Mouse (Mus musculus) liver, embryonic 16.5 days (tissue): Measurements from ENCODE around the gene Kcnn4. TPM values are rescaled to one million over a fixed set of nuclear protein-coding genes. Genes with fewer than 3 reads are reported as not detected.

Experiments
- ATAC-seq: fragments of 200-750 bp; cut with Nextera tagmentation; 2 replicates; pipeline ENCODE4 v1.8.0; 2017; ENCODE audit warnings: low read depth, mild to moderate bottlenecking, moderate number of reproducible peaks, moderate library complexity
- H3K27ac ChIP-seq: fragments of 300-500 bp; sonication (generic); 2 replicates; pipeline ENCODE4 v1.5.1; 2014; ENCODE audit warnings: mild to moderate bottlenecking, low read length
- H3K27me3 ChIP-seq: fragments of 300-500 bp; sonication (generic); 2 replicates; pipeline ENCODE4 v1.6.1; 2014; ENCODE audit warnings: low read depth, low read length, mixed read lengths; ENCODE audit not compliant: control insufficient read depth, insufficient read depth
- H3K36me3 ChIP-seq: fragments of 300-500 bp; sonication (generic); 2 replicates; pipeline ENCODE4 v1.6.1; 2014; ENCODE audit warnings: mild to moderate bottlenecking; ENCODE audit not compliant: control insufficient read depth, insufficient read depth
- H3K4me1 ChIP-seq: fragments of 300-500 bp; sonication (generic); 2 replicates; pipeline ENCODE4 v1.6.1; 2014; ENCODE audit warnings: low read depth, low read length, mixed read lengths; ENCODE audit not compliant: control insufficient read depth
- H3K4me2 ChIP-seq: fragments of 300-500 bp; sonication (generic); 2 replicates; pipeline ENCODE4 v1.6.1; 2014; ENCODE audit warnings: low read depth, low read length, mixed read lengths
- H3K4me3 ChIP-seq: fragments of 300-500 bp; sonication (generic); 2 replicates; pipeline ENCODE4 v1.5.1; 2014; ENCODE audit warnings: low read depth, mild to moderate bottlenecking, low read length
- H3K9ac ChIP-seq: fragments of 300-500 bp; sonication (generic); 2 replicates; pipeline ENCODE4 v1.6.1; 2014; ENCODE audit warnings: low read depth, low read length
- H3K9me3 ChIP-seq: fragments of 300-500 bp; sonication (generic); replicated peaks from 2 replicates; pipeline ENCODE4 v1.6.1; 2016; ENCODE audit warnings: low read length; ENCODE audit not compliant: control insufficient read depth
- WGBS: fragments of 180-500 bp; shearing (Covaris S2); extraction: QIAGEN DNeasy Blood & Tissue Kit; methylation state at CpG from one replicate; pipeline ENCODE4 v1.1.7; 2014; ENCODE audit not compliant: insufficient replicate concordance; 5-methylcytosine and 5-hydroxymethylcytosine counted together
- microRNA-seq: library from miRNA; unstranded; fragments of <30 nt; microRNA quantifications from one replicate; pipeline ENCODE4, GENCODE M21; 2016
- polyA plus RNA-seq: library from polyadenylated mRNA; unstranded; fragments of >200 nt; fragmentation: Nextera tagmentation; extraction: Ambion mirVana; gene quantifications from 2 replicates; pipeline ENCODE4 v1.2.1, GENCODE M21; 2015

The Kcnn4 gene
- polyA plus RNA-seq, 1 experiment from 2014 or later: 93.4 TPM

- 67% methylated on average over 5 of the region's 5 CpGs for WGBS
- H3K4me2 ChIP-seq: no peak overlapping the region
- no peaks in the 10 kb centered on the region for H3K4me1 ChIP-seq
- H3K27me3 ChIP-seq: peaks cover 10% of the 10 kb centered on the region; the same call in 1 of the 2 replicates
- H3K9ac ChIP-seq: no peak overlapping the region
- H3K9me3 ChIP-seq: no peaks in the 10 kb centered on the region
- no peak overlapping the region for H3K27ac ChIP-seq
- no peaks in the 10 kb centered on the region for H3K36me3 ChIP-seq
- no peak overlapping the region for H3K4me3 ChIP-seq
- no peak for ATAC-seq
These were observed 65.2 kb downstream of the Kcnn4 start for GRCm38 (mm10) chr7:24435305-24435704.

Small RNA genes lying within 50 kb of the gene (microRNA-seq; reads per million reads assigned to microRNA genes)
- not detected for gene Gm27592

Other genes starting within 250 kb of the Kcnn4 start
- gene Zfp235, start 236.1 kb upstream of the Kcnn4 start, polyA plus RNA-seq: 3.0 and 3.3 TPM in 2 replicates
- gene Zfp114, start 195.2 kb upstream of the Kcnn4 start, polyA plus RNA-seq: 0.44 TPM in 2 replicates
- gene Zfp111, start 158.8 kb upstream of the Kcnn4 start, polyA plus RNA-seq: 1.2 and 1.9 TPM in 2 replicates
- gene Zfp109, start 132.7 kb upstream of the Kcnn4 start, polyA plus RNA-seq: 1.1 and 1.2 TPM in 2 replicates
- gene Zfp108, start 115.5 kb upstream of the Kcnn4 start, polyA plus RNA-seq: 0.49 and 0.51 TPM in 2 replicates
- 1.1 and 1.3 TPM in 2 replicates for gene Zfp93, start 99.8 kb upstream of the Kcnn4 start, polyA plus RNA-seq
- gene Zfp61, start 69.0 kb upstream of the Kcnn4 start, polyA plus RNA-seq: 2.3 and 2.7 TPM in 2 replicates
- 1.8 and 2.3 TPM in 2 replicates for gene Zfp94, start 53.6 kb upstream of the Kcnn4 start, polyA plus RNA-seq
- not detected in 2 replicates for gene Tescl, start 36.3 kb upstream of the Kcnn4 start, polyA plus RNA-seq
- not detected in 2 replicates for gene Lypd5, start 21.1 kb upstream of the Kcnn4 start, polyA plus RNA-seq
- gene Smg9, start 29.4 kb downstream of the Kcnn4 start, polyA plus RNA-seq: 12.8 and 14.3 TPM in 2 replicates
- gene Irgc1, start 82.0 kb downstream of the Kcnn4 start, polyA plus RNA-seq: not detected in 2 replicates
- 5.9 and 6.6 TPM in 2 replicates for gene Plaur, start 92.2 kb downstream of the Kcnn4 start, polyA plus RNA-seq
- 0.24 TPM in 1 of 2 replicates, not detected in the other for gene Cadm4, start 111.8 kb downstream of the Kcnn4 start, polyA plus RNA-seq
- gene Zfp428, start 136.7 kb downstream of the Kcnn4 start, polyA plus RNA-seq: 2.7 and 3.2 TPM in 2 replicates
- gene AC161166.1, start 142.2 kb downstream of the Kcnn4 start, polyA plus RNA-seq: not detected in 2 replicates
- gene Irgq, start 160.4 kb downstream of the Kcnn4 start, polyA plus RNA-seq: 1.1 and 1.3 TPM in 2 replicates
- gene Pinlyp, start 175.9 kb downstream of the Kcnn4 start, polyA plus RNA-seq: not detected in 2 replicates
- gene Xrcc1, start 176.0 kb downstream of the Kcnn4 start, polyA plus RNA-seq: 35.4 and 40.8 TPM in 2 replicates
- gene Ethe1, start 217.3 kb downstream of the Kcnn4 start, polyA plus RNA-seq: 26.4 and 26.5 TPM in 2 replicates
- 0.25 and 0.30 TPM in 2 replicates for gene Zfp575, start 217.4 kb downstream of the Kcnn4 start, polyA plus RNA-seq
- 0.08 and 0.18 TPM in 2 replicates for gene Phldb3, start 240.5 kb downstream of the Kcnn4 start, polyA plus RNA-seq